Mouse (Mus musculus): ENCODE measurements around the gene Slc25a21. TPM values are rescaled to one million over a fixed set of nuclear protein-coding genes. Genes with fewer than 3 reads are reported as not detected.

Slc25a21 gene
- polyA plus RNA-seq, 1 experiment: not detected

GRCm38 (mm10) chr12:56717971-56718706, 479.1 kb downstream of the Slc25a21 start:
- WGBS: 51% methylated on average over 14 of the region's 14 CpGs
- Histone ChIP-seq H3K4me1 (ENCODE audit: control insufficient read depth, insufficient read depth, insufficient read length, low read length) (no peaks in the 10 kb centered on the region), H3K27ac (ENCODE audit: insufficient read depth, low read depth, low read length) (no peak overlapping the region), H3K4me3 (ENCODE audit: low read depth, low read length) (no peak overlapping the region), H3K27me3 (ENCODE audit: control insufficient read depth, insufficient read depth, low read length) (no peaks in the 10 kb centered on the region), H3K36me3 (ENCODE audit: control insufficient read depth, insufficient read depth, low read length) (no peaks in the 10 kb centered on the region)
- TF ChIP-seq CTCF (IDR thresholded peaks at IDR 0.05; ENCODE audit: extremely low read depth, insufficient read length, insufficient replicate concordance, low read depth, low read length): no peak

- no peaks in the 10 kb centered on the region; the same call in 1 of the 2 replicates for H3K4me1 ChIP-seq (ENCODE audit: control insufficient read depth, insufficient read depth, insufficient read length, low read length)
- WGBS: 29% methylated on average over 6 of the region's 6 CpGs
- no peak overlapping the region for H3K4me3 ChIP-seq (ENCODE audit: low read depth, low read length)
- no peaks in the 10 kb centered on the region for H3K36me3 ChIP-seq (ENCODE audit: control insufficient read depth, insufficient read depth, low read length)
- TF ChIP-seq CTCF (IDR thresholded peaks at IDR 0.05; ENCODE audit: extremely low read depth, insufficient read length, insufficient replicate concordance, low read depth, low read length) (no peak), POLR2A (IDR thresholded peaks at IDR 0.05; ENCODE audit: low read depth, low read length) (no peak)
- H3K27me3 ChIP-seq (ENCODE audit: control insufficient read depth, insufficient read depth, low read length): peaks cover 42% of the 10 kb centered on the region
- no peak overlapping the region for H3K27ac ChIP-seq (ENCODE audit: insufficient read depth, low read depth, low read length)
Measured at GRCm38 (mm10) chr12:56701004-56701403, 496.3 kb downstream of the Slc25a21 start.

GRCm38 (mm10) chr12:56699915-56700900, 497.1 kb downstream of the Slc25a21 start:
- TF ChIP-seq POLR2A (IDR thresholded peaks at IDR 0.05; ENCODE audit: low read depth, low read length) (no peak), CTCF (IDR thresholded peaks at IDR 0.05; ENCODE audit: extremely low read depth, insufficient read length, insufficient replicate concordance, low read depth, low read length) (no peak)
- Histone ChIP-seq H3K36me3 (ENCODE audit: control insufficient read depth, insufficient read depth, low read length) (no peaks in the 10 kb centered on the region), H3K4me1 (ENCODE audit: control insufficient read depth, insufficient read depth, insufficient read length, low read length) (no peaks in the 10 kb centered on the region; the same call in none of the 2 replicates), H3K27me3 (ENCODE audit: control insufficient read depth, insufficient read depth, low read length) (peaks cover 50% of the 10 kb centered on the region), H3K27ac (ENCODE audit: insufficient read depth, low read depth, low read length) (no peak overlapping the region), H3K4me3 (ENCODE audit: low read depth, low read length) (no peak overlapping the region)
- WGBS: 17% methylated on average over 44 of the region's 44 CpGs

GRCm38 (mm10) chr12:56699351-56699750, 497.9 kb downstream of the Slc25a21 start:
- 31% methylated on average over 3 of the region's 3 CpGs for WGBS
- no peaks in the 10 kb centered on the region for H3K36me3 ChIP-seq (ENCODE audit: control insufficient read depth, insufficient read depth, low read length)
- H3K27me3 ChIP-seq (ENCODE audit: control insufficient read depth, insufficient read depth, low read length): peaks cover 58% of the 10 kb centered on the region
- no peak for TF ChIP-seq POLR2A (IDR thresholded peaks at IDR 0.05; ENCODE audit: low read depth, low read length)
- no peak for TF ChIP-seq CTCF (IDR thresholded peaks at IDR 0.05; ENCODE audit: extremely low read depth, insufficient read length, insufficient replicate concordance, low read depth, low read length)
- H3K4me3 ChIP-seq (ENCODE audit: low read depth, low read length): no peak overlapping the region
- no peaks in the 10 kb centered on the region; the same call in none of the 2 replicates for H3K4me1 ChIP-seq (ENCODE audit: control insufficient read depth, insufficient read depth, insufficient read length, low read length)
- H3K27ac ChIP-seq (ENCODE audit: insufficient read depth, low read depth, low read length): no peak overlapping the region

GRCm38 (mm10) chr12:56698191-56698980, 498.9 kb downstream of the Slc25a21 start:
- WGBS: 6% methylated on average over 8 of the region's 8 CpGs
- Histone ChIP-seq H3K36me3 (ENCODE audit: control insufficient read depth, insufficient read depth, low read length) (no peaks in the 10 kb centered on the region), H3K4me3 (ENCODE audit: low read depth, low read length) (no peak overlapping the region), H3K27me3 (ENCODE audit: control insufficient read depth, insufficient read depth, low read length) (peaks cover 58% of the 10 kb centered on the region), H3K4me1 (ENCODE audit: control insufficient read depth, insufficient read depth, insufficient read length, low read length) (no peaks in the 10 kb centered on the region; the same call in none of the 2 replicates), H3K27ac (ENCODE audit: insufficient read depth, low read depth, low read length) (no peak overlapping the region)
- no peak for TF ChIP-seq CTCF (IDR thresholded peaks at IDR 0.05; ENCODE audit: extremely low read depth, insufficient read length, insufficient replicate concordance, low read depth, low read length)
- TF ChIP-seq POLR2A (IDR thresholded peaks at IDR 0.05; ENCODE audit: low read depth, low read length): no peak

GRCm38 (mm10) chr12:56697785-56698184, 499.5 kb downstream of the Slc25a21 start:
- TF ChIP-seq POLR2A (IDR thresholded peaks at IDR 0.05; ENCODE audit: low read depth, low read length) (no peak), CTCF (IDR thresholded peaks at IDR 0.05; ENCODE audit: extremely low read depth, insufficient read length, insufficient replicate concordance, low read depth, low read length) (no peak)
- peaks cover 64% of the 10 kb centered on the region for H3K27me3 ChIP-seq (ENCODE audit: control insufficient read depth, insufficient read depth, low read length)
- H3K27ac ChIP-seq (ENCODE audit: insufficient read depth, low read depth, low read length): no peak overlapping the region
- no peaks in the 10 kb centered on the region for H3K36me3 ChIP-seq (ENCODE audit: control insufficient read depth, insufficient read depth, low read length)
- 3% methylated on average over 12 of the region's 12 CpGs for WGBS
- H3K4me3 ChIP-seq (ENCODE audit: low read depth, low read length): no peak overlapping the region
- no peaks in the 10 kb centered on the region; the same call in none of the 2 replicates for H3K4me1 ChIP-seq (ENCODE audit: control insufficient read depth, insufficient read depth, insufficient read length, low read length)
